Mouse (Mus musculus) testis, adult 2 months (tissue): ENCODE measurements around the gene Tmem238.

Experiments
- CTCF ChIP-seq: fragments of 200-500 bp; IDR thresholded peaks from 2 replicates; pipeline ENCODE4 v1.5.1; 2012; ENCODE audit warnings: low read depth, mild to moderate bottlenecking, inconsistent platforms, low read length, moderate library complexity; ENCODE audit not compliant: control insufficient read depth, insufficient read depth, insufficient replicate concordance
- POLR2A ChIP-seq: fragments of 200-500 bp; IDR thresholded peaks from 2 replicates; pipeline ENCODE4 v1.6.1; 2012; ENCODE audit warnings: low read depth, mild to moderate bottlenecking, inconsistent platforms, low read length, moderate library complexity; ENCODE audit not compliant: control insufficient read depth

GRCm38 (mm10) chr7:4789436-4789935 lies at the start of gene Tmem238:
- TF ChIP-seq CTCF: no peak
- TF ChIP-seq POLR2A: no peak
